Mouse (Mus musculus) lung, postnatal 10 days (tissue): Measurements from ENCODE around the gene Kcnh7.

ENCODE experiments used
- DNase-seq: peaks from one replicate; pipeline ENCODE4 v3.0.0; 2021

Gene Kcnh7

GRCm38 (mm10) chr2:63183563-63184545 is at the start of gene Kcnh7:
Gene Kcnh7, minus strand, starts transcription at chr2:63184287.
- no peak for DNase-seq

- no peak for DNase-seq
These were observed 23.3 kb upstream of the Kcnh7 start for GRCm38 (mm10) chr2:63207435-63207834.

GRCm38 (mm10) chr2:63186014-63186413 is 1.9 kb upstream of the Kcnh7 start:
- DNase-seq, result peak; percentile 8

- no peak for DNase-seq
These were observed 704 bp upstream of the Kcnh7 start for GRCm38 (mm10) chr2:63184551-63185430.

GRCm38 (mm10) chr2:63153701-63154100 is 30.4 kb downstream of the Kcnh7 start:
- no peak for DNase-seq

GRCm38 (mm10) chr2:63127762-63128516 is 56.1 kb downstream of the Kcnh7 start:
- DNase-seq, result no peak

GRCm38 (mm10) chr2:63120316-63120715 is 63.8 kb downstream of the Kcnh7 start:
- no peak for DNase-seq

- no peak for DNase-seq
These were observed 66.6 kb downstream of the Kcnh7 start for GRCm38 (mm10) chr2:63117209-63118193.

- no peak for DNase-seq
These were observed 78.1 kb downstream of the Kcnh7 start for GRCm38 (mm10) chr2:63105971-63106370.

- DNase-seq, result no peak
These were observed 84.4 kb downstream of the Kcnh7 start for GRCm38 (mm10) chr2:63099676-63100075.

GRCm38 (mm10) chr2:63091775-63092174 is 92.3 kb downstream of the Kcnh7 start:
- no peak for DNase-seq

- no peak for DNase-seq
These were observed 93.6 kb downstream of the Kcnh7 start for GRCm38 (mm10) chr2:63090447-63090846.

- no peak for DNase-seq
These were observed 125.7 kb downstream of the Kcnh7 start for GRCm38 (mm10) chr2:63058386-63058785.

- no peak for DNase-seq
These were observed 134.2 kb downstream of the Kcnh7 start for GRCm38 (mm10) chr2:63049884-63050283.

- DNase-seq, result no peak
These were observed 144.4 kb downstream of the Kcnh7 start for GRCm38 (mm10) chr2:63039718-63040117.

- no peak for DNase-seq
These were observed 169.2 kb downstream of the Kcnh7 start for GRCm38 (mm10) chr2:63014909-63015308.

GRCm38 (mm10) chr2:63009141-63009540 is 174.9 kb downstream of the Kcnh7 start:
- DNase-seq, result no peak

- no peak for DNase-seq
These were observed 181.3 kb downstream of the Kcnh7 start for GRCm38 (mm10) chr2:63002784-63003183.

- DNase-seq, result no peak
These were observed 186.4 kb downstream of the Kcnh7 start for GRCm38 (mm10) chr2:62997692-62998091.

- DNase-seq, result no peak
These were observed 195.5 kb downstream of the Kcnh7 start for GRCm38 (mm10) chr2:62988616-62989015.

GRCm38 (mm10) chr2:62983936-62984335 is 200.2 kb downstream of the Kcnh7 start:
- DNase-seq, result no peak
